ENCODE assay signal across 8 mouse cellular contexts in genomic region chr11:106715066-106715465, GRCm38 (mm10). TPM values are rescaled to one million over a fixed set of nuclear protein-coding genes. Genes with fewer than 3 reads are reported as not detected.
A peak's percentile ranks its signal among the peaks of the same experiment; 100 is the strongest.
DNase-seq lines count a peak whose midpoint lies in the region; ATAC-seq lines count a peak whose summit lies in the region.

No protein-coding gene starts in this region.

- no peak for ATAC-seq in inflammation-experienced regulatory T-cells, adult 6 months

- DNase-seq in 416B (ENCODE audit: low read depth) (peak; percentile 94), ZHBTc4 (ENCODE audit: low read depth, low spot score) (peak; percentile 49), liver (peak; percentile 26), adipocyte (ENCODE audit: low spot score) (no peak)
- DNase-seq in heart, postnatal 4 days, result peak; percentile 58
- no peak for DNase-seq in urinary bladder, postnatal 4 days (ENCODE audit: low spot score in 2 of 2)
- no peak for DNase-seq in retina, postnatal 1 day

RNA-seq across cellular contexts. Expression of gene Pecam1, which starts 35.4 kb away (rescaled TPM):
- total RNA-seq in heart, postnatal 4 days (2021), result 100 to 1,000 TPM; 183 TPM
- polyA plus RNA-seq in inflammation-experienced regulatory T-cells, adult 6 months (2017; shearing (Covaris generic)), result 100 to 1,000 TPM in 2 of 3 experiments, 10 to 100 TPM in 1; 44.4 to 106 (median 100) TPM

RNA-seq across cellular contexts. Expression of gene Milr1, which starts 36.0 kb away (rescaled TPM):
- under 1 TPM; 0.55 to 0.86 TPM for total RNA-seq in heart, postnatal 4 days (2021)
- polyA plus RNA-seq in inflammation-experienced regulatory T-cells, adult 6 months (2017; shearing (Covaris generic)), result 10 to 100 TPM in 2 of 3 experiments, 1 to 10 TPM in 1; 9.0 to 12.2 (median 11.5) TPM

Comparison
In these comparisons a context has a peak if more than half of its experiments do, and no peak if none do; other contexts are left out.
1. DNase-seq: peak in 416B (single experiment), ZHBTc4 (single experiment), heart, postnatal 4 days (single experiment) and liver (single experiment); none in urinary bladder, postnatal 4 days (0 of 2), adipocyte (single experiment) and retina, postnatal 1 day (single experiment).